Mouse (Mus musculus) adrenal gland, adult 2 months (tissue): ENCODE data around the gene Desi2. TPM values are rescaled to one million over a fixed set of nuclear protein-coding genes. Genes with fewer than 3 reads are reported as not detected.
"Not testable (repeated sequence)": the region's sequence is repeated elsewhere in the genome, so short reads cannot be mapped to it uniquely, and the experiment has no call there.

Experiments
- DNase-seq: peaks from one replicate; pipeline ENCODE4 v3.0.0; 2021
- polyA plus RNA-seq: library from polyadenylated mRNA; depleted of rRNA; stranded (reverse); fragments of >200 nt; gene quantifications from 2 replicates; pipeline ENCODE4 v1.2.3, GENCODE M21; 2012; rRNA removed
- total RNA-seq, 2 experiments: library from RNA; stranded (reverse); gene quantifications; 2 replicates each; pipeline ENCODE4 v1.2.3; 2021

Desi2 gene
- total and polyA plus RNA-seq, 3 experiments = 13.1 to 26.1 (median 18.9) TPM

DNA sequence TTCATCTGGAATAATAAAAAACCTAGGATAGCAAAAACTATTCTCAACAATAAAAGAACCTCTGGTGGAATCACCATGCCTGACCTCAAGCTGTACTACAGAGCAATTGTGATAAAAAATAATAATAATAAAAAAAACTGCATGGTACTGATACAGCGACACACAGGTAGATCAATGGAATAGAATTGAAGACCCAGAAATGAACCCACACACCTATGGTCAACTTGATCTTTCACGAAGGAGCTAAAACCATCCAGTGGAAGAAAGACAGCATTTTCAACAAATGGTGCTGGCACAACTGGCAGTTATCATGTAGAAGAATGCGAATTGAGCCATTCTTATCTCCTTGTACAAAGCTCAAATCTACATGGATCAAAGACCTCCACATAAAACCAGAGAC is 78.2 kb downstream of the Desi2 start:
- DNase-seq = not testable (repeated sequence)

DNA sequence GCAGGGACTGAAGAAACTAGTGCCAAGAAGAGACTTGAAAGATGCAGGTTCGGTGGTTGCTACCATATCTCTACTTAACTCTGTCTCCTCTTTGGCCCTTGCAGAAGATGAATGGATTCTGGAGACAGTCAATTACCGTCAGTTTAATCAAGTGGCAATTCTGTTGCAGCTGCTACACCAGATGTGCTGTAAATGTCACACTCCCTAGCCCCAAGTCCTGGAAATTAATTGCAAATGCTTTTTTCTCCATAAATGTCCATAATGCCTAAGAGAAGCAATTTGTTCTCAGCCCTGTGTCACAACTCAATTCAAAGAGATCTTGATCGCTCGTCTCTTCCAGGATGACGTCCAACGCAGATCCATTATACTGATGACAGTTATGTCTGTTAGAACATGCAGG is 83.4 kb downstream of the Desi2 start:
- DNase-seq = no peak

DNA sequence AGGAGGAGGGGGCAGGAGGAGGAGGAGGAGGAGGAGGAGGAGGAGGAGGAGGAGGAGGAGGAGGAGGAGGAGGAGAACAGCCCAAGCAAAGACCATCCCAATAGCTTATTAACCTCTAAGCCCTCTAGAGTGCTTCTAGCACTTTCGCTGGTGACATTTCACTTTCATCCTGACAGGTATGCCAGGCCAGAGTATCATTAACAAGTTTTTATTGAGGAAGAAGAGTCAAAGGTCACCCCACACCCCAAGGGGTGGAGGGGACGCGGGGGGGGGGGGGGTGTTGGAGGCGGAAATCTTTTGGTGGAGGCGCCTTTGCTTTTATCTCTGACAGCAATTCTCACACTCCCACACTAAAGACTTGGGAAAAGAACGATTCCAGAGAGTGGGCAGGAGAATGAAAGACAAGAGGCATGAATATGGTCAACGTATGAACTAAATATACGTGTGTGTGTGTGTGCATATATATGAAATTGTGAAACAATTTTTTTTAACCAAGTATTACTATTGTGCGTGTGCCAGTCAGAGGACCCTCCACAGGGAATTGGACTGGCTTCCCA is 88.0 kb downstream of the Desi2 start:
- no peak for DNase-seq

DNA sequence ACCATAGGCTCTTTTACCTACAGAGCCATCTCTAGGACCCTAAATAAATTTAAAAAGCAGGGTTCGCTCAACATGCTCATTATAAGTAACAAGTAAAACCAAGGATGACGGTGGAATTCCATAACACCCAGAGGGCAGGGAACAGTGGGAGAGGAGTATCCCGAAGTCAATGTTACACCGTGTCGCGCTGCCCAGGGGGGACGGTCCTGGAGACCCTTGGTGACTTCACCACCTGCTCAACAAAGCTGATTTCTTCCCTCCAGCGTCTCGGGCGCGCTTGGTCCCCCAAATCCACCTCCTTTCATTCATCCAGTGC is 88.5 kb downstream of the Desi2 start:
- no peak for DNase-seq

DNA sequence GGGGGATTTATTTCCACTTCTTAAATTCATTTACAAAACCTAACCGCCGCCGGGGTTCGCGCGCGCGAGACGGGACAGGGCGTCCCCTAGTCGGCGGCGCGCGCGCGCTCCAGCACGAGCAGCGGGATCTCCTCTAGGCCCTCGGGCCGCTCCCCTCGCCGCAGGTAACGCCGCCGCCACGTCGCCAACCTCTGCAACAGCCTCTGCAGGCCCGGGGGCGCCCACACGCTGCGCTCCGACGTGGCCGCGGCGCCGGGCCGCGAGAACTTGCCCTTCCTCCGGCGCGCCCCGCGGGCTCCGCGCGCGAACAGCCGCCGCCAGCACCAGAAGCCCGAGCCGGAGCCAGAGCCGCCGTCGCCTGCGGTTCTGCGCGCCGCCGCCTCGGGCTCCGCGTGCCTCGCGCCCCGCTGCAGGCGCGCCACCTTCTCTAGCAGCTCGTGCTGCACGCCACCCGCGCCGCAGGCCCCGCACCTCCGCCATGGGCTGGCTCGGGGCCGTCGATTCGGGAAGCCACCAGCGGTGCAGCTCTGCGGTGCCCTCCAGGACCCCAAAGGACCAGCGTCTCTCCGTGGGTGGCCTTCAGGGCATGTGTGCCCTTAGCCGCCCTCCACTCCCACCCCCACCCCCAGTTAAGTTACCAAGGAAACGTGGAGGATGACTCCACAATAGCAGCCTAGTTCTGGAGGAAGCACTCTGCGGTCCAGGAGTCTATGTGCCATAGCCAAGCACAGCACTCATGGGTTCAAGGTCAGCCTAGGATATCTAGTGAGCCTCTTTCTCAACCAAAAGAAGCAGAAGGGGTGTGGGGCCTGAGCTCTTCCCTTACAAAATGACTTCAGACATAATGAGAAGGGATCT is 89.1 kb downstream of the Desi2 start:
- DNase-seq = peak; percentile 79

DNA sequence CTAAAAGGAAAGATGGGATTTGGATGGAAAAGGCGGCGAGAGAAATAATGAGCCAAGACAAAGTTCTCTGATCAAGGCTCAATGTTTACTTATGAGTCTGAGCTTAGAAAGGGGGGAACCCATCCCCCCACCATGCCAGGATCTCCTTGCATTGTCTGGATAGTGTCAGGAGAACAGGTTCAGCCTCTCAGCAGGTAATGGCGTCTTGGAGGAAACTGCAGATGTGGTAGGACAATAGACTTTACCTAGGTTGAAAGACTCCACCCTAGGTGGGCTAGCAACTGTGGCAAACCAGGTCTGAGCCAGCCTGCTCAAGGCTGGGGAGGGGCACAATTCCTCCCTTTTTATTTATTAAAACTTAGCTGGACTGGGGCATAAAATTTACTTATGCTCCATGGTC is 96.1 kb downstream of the Desi2 start:
- DNase-seq = not testable (repeated sequence)

DNA sequence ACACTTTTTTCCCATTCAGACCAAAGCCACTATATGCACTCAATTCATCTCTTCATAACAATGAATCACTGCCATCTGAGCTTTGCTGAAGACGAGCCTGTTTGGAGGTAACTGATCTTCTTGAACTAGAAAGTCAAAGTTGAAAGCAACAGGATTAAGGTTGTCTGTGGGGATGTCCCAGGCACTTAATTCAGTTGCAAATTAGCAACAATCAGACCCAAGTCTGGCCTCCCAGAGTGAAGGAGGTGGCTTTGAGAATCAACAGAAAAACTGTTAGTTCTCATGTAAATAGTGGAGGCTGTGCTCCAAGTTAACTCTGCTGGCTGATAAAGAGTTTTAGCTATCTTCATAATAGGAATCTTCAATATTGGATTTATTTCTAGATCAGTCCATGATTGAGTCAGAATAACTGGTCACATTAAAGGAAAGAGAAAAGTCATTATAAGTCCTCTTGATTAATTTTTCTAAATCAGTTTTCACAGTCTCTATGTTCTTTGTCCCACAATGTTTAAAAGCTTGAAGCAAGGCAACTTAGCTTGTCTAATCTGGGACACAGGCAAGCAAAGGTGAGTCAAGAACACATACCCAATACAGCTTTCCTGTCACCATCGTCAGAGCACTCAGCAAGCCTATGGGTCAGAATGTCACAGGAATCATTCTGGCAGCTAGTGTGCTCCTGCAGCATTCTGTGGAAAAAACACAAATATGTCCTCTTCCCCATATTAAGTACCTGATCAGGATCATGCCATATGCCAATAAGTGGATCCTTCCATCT is 96.9 kb downstream of the Desi2 start:
- no peak for DNase-seq

DNA sequence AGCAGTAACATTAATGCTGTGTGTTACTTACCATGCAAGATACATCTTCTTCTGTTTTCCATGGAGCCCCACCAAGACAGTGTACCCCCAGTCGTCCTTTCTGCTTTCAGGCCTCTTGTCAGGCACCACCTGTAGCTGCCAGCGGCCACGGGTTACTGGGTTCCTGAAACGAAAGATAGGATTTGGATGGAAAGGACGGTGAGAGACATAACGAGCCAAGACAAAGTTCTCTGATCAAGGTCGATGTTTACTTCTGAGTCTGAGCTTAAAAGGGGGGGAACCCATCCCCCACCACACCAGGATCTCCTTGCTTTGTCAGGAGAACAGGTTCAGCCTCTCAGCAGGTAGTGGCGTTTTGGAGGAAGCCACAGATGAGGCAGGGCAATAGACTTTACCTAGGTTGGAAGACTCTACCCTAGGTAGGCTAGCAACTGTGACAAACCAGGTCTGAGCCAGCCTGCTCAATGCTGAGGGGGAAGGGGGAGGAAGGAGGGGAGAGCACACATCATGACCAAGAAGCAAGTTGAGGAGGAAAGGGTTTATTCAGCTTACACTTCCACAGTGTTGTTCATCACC is 100.5 kb downstream of the Desi2 start:
- no peak for DNase-seq

DNA sequence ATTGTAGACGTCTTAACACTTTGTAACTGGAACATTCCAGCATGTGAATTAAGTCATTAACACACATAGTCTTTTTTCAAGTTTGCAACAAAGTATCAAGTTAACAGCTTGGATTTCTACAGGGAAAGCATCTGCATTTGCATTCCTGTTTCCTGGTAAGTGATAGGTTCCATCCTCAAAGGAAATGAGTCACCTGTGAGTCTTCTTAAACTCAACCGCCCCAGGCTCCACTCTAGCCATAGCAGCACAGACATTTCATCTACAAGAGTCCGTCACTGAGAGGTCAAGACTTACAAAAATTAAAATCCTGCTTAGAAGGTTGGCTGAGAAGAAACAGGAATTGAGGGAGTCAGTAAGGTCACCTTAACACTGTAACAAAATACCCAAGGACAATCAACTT is 104.5 kb downstream of the Desi2 start:
- no peak for DNase-seq

DNA sequence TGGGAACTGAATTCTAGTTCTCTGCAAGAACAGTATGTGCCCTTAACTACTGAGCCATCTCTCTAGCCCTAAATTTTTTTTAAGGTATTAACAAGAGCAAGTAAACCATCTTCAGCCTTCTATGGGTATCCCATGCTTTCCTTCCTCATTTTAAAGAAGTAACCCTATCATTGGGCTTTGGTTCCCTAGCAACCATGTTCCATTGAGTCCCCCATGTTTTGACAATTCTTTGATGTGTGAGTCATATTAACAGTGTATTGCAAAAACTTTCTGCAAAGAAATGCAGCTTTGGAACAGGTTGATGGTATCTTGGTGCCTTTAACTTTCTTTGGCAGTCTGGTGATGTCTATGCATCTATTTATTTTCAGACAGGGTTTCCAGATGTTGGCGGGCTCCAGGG is 106.8 kb downstream of the Desi2 start:
- no peak for DNase-seq

DNA sequence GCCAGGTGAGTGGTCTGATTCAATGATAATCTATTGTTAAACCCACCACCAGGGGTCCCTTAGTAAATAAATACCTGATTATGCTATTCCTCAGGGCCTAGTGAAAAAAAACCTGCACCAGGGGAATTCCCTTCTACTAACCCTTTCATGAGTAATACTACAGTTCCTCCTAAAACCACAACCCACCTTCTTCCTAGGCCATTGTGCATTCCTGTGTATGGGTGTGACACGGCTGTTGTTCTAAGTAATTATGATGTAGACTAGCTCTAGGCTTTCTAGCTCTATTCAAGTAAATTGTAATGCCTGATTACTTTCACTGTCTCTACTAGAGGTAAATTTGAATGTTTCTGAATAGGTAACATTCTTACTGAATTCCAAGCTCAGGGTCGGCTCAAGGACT is 114.0 kb downstream of the Desi2 start:
- DNase-seq = not testable (repeated sequence)

DNA sequence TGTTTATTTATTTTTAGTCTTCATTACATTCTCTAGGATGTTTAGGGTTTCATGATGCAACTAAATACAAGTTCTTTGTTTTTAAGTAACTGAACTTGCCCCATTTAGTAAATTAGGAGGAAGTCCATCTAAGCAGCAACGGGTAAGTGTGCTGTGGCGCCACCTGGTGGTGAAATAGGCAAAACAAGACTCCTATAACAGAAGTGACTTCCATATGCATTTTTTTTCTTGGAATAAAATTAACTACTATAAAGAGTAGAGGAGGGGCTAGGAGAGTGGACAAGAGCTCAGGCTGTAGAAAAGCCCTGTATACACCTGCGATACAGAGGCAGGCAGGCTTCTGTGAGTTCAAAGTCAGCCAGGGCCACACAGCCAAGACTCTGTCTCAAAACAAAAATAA is 116.2 kb downstream of the Desi2 start:
- peak; percentile 62 for DNase-seq

Other genes starting within 250 kb of the Desi2 start
- gene Catspere2, start 204.0 kb upstream of the Desi2 start, total RNA-seq = 1 to 10 TPM; 1.8 to 2.0 TPM
- gene Catspere2, start 204.0 kb upstream of the Desi2 start, polyA plus RNA-seq = 2.3 and 3.9 TPM in 2 replicates
- gene Cox20, start 131.7 kb downstream of the Desi2 start, total RNA-seq = 100 to 1,000 TPM in 1 of 2 experiments, 10 to 100 TPM in 1; 95.5 to 132 TPM
- gene Cox20, start 131.7 kb downstream of the Desi2 start, polyA plus RNA-seq = 4.1 and 4.7 TPM in 2 replicates
- gene Hnrnpu, start 150.4 kb downstream of the Desi2 start, total RNA-seq = 100 to 1,000 TPM; 319 to 336 TPM
- 27.4 and 28.2 TPM in 2 replicates for gene Hnrnpu, start 150.4 kb downstream of the Desi2 start, polyA plus RNA-seq
- 1 to 10 TPM; 2.6 to 2.9 TPM for gene Efcab2, start 218.7 kb downstream of the Desi2 start, total RNA-seq
- 0.07 and 0.08 TPM in 2 replicates for gene Efcab2, start 218.7 kb downstream of the Desi2 start, polyA plus RNA-seq